8 mouse cellular contexts compared by ENCODE assay signal in the genomic region with DNA sequence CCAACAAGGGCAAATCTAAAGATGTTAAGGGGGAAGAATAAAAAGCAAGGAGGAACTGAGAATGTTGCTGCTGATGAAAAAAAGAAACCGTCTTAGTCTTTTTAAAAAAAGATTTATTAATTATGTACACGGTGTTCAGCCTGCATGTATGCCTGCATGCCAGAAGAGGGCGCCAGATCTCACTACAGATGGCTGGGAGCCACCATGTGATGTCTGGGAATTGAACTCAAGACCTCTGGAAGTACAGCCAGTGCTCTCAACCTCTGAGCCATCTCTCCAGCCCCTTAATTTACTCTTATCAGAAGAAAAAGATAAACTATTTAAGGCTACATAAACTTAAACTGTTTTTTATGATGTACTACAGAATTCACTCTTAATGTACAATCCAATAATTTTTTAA. TPM values are rescaled to one million over a fixed set of nuclear protein-coding genes. Genes with fewer than 3 reads are reported as not detected.
DNase-seq lines count a peak whose midpoint lies in the region; ATAC-seq and TF ChIP-seq lines count a peak whose summit lies in the region.

No protein-coding gene starts in this region.

- H3K27me3 ChIP-seq in kidney, adult 2 months (replicated peaks; ENCODE audit: control insufficient read depth, insufficient read depth, low read length): no peaks in the 10 kb centered on the region
- H3K27me3 ChIP-seq in kidney, embryonic 15.5 days: no peaks in the 10 kb centered on the region
- no peaks in the 10 kb centered on the region for H3K27me3 ChIP-seq in CH12.LX (replicated peaks)
- H3K27me3 ChIP-seq in limb, embryonic 10.5 days (ENCODE audit: low read depth, poor library complexity, severe bottlenecking): no peaks in the 10 kb centered on the region

- no peaks in the 10 kb centered on the region for H3K4me1 ChIP-seq in kidney, adult 2 months (ENCODE audit: control insufficient read depth, insufficient read depth, low read length)
- no peaks in the 10 kb centered on the region for H3K4me1 ChIP-seq in kidney, embryonic 15.5 days
- no peaks in the 10 kb centered on the region for H3K4me1 ChIP-seq in CH12.LX (ENCODE audit: control insufficient read depth in 1 of 2, insufficient read depth in 2 of 2)
- peaks cover 11% of the 10 kb centered on the region for H3K4me1 ChIP-seq in bone marrow macrophage, adult 2 months (ENCODE audit: control insufficient read depth, insufficient read depth, low read length)
- H3K4me1 ChIP-seq in limb, embryonic 10.5 days: no peaks in the 10 kb centered on the region

- no peak for ATAC-seq in kidney, embryonic 15.5 days (replicated peaks; ENCODE audit: low FRiP score)
- peak; percentile 61; the same call in 1 of the 2 replicates for ATAC-seq in erythroblast, adult 5-6 weeks (replicated peaks; ENCODE audit: low FRiP score, poor library complexity, severe bottlenecking)

- no peak for TF ChIP-seq EP300 in CH12.LX (IDR thresholded peaks at IDR 0.05; ENCODE audit: low read length)

- peak; percentile 81 for TF ChIP-seq CTCF in kidney, adult 2 months (conservative IDR thresholded peaks at IDR 0.05; ENCODE audit: insufficient read depth, insufficient read length, low read depth, low read length)
- TF ChIP-seq CTCF in CH12.LX (conservative IDR thresholded peaks at IDR 0.05 in 1 of 2, IDR thresholded peaks at IDR 0.05 in 1 of 2; ENCODE audit: low read depth in 2 of 2, low read length in 2 of 2): peak; percentile 71 to 76
- TF ChIP-seq CTCF in bone marrow macrophage, adult 2 months (IDR thresholded peaks at IDR 0.05; ENCODE audit: low read depth, low read length): peak; percentile 91

- peaks cover 24% of the 10 kb centered on the region for H3K79me2 ChIP-seq in CH12.LX (replicated peaks; ENCODE audit: control insufficient read depth, extremely low read depth, insufficient read depth, poor library complexity, severe bottlenecking)

- in situ Hi-C loops in CH12.LX (cut with MboI; ENCODE audit: low pct_ligation_motif_present, low pct_unique_long_range_greater_than_20kb, low sequenced_read_pairs): no loop called here

- H3K9me3 ChIP-seq in kidney, embryonic 15.5 days (replicated peaks): no peaks in the 10 kb centered on the region
- no peaks in the 10 kb centered on the region for H3K9me3 ChIP-seq in CH12.LX (replicated peaks; ENCODE audit: low read length)
- no peaks in the 10 kb centered on the region for H3K9me3 ChIP-seq in limb, embryonic 10.5 days (replicated peaks)

- peak; percentile 51 for DNase-seq in kidney, adult 2 months
- DNase-seq in CH12.LX (ENCODE audit: extremely low read depth): peak; percentile 63
- DNase-seq in limb, embryonic 10.5 days (ENCODE audit: low spot score): peak; percentile 69
- DNase-seq in right cerebral cortex, postnatal 10 days (ENCODE audit: low spot score in 2 of 2): peak; percentile 33 to 67
- DNase-seq in urinary bladder, postnatal 25 days (ENCODE audit: low spot score): peak; percentile 61

- H3K27ac ChIP-seq in kidney, adult 2 months (ENCODE audit: insufficient read depth, low read depth, low read length): no peak overlapping the region
- H3K27ac ChIP-seq in kidney, embryonic 15.5 days: no peak overlapping the region
- no peak overlapping the region for H3K27ac ChIP-seq in CH12.LX (ENCODE audit: insufficient read depth, low read depth)
- no peak overlapping the region for H3K27ac ChIP-seq in bone marrow macrophage, adult 2 months (ENCODE audit: insufficient read depth, low read depth, low read length)
- no peak overlapping the region for H3K27ac ChIP-seq in limb, embryonic 10.5 days

- H3K4me2 ChIP-seq in kidney, embryonic 15.5 days: no peak overlapping the region
- no peak overlapping the region for H3K4me2 ChIP-seq in CH12.LX (ENCODE audit: insufficient read depth, low read depth, poor library complexity, severe bottlenecking)

- peak; percentile 51 for TF ChIP-seq RAD21 in CH12.LX (IDR thresholded peaks at IDR 0.05; ENCODE audit: low read depth, low read length)

- H3K9ac ChIP-seq in kidney, embryonic 15.5 days: no peak overlapping the region
- no peak overlapping the region for H3K9ac ChIP-seq in CH12.LX (ENCODE audit: insufficient read depth, low read depth)

- dilution Hi-C loops in CH12.LX (cut with MboI; ENCODE audit: extremely low pct_ligation_motif_present, extremely low pct_unique_long_range_greater_than_20kb, low sequenced_read_pairs): no loop called here

- TF ChIP-seq POLR2A in kidney, adult 2 months (IDR thresholded peaks at IDR 0.05; ENCODE audit: low read depth, low read length): no peak
- TF ChIP-seq POLR2A in CH12.LX (IDR thresholded peaks at IDR 0.05; ENCODE audit: low read depth, low read length): no peak
- no peak for TF ChIP-seq POLR2A in bone marrow macrophage, adult 2 months (IDR thresholded peaks at IDR 0.05; ENCODE audit: borderline replicate concordance, low read depth, low read length)

- H3K36me3 ChIP-seq in kidney, adult 2 months (ENCODE audit: control insufficient read depth, insufficient read depth, low read length): peaks cover 15% of the 10 kb centered on the region
- peaks cover 82% of the 10 kb centered on the region for H3K36me3 ChIP-seq in kidney, embryonic 15.5 days
- H3K36me3 ChIP-seq in CH12.LX (replicated peaks in 1 of 2; ENCODE audit: control insufficient read depth in 1 of 2, insufficient read depth in 1 of 2, low read length in 1 of 2): peaks cover 38 to 86% of the 10 kb centered on the region in 2 experiments
- peaks cover 99% of the 10 kb centered on the region for H3K36me3 ChIP-seq in limb, embryonic 10.5 days

- no peak overlapping the region for H3K4me3 ChIP-seq in kidney, adult 2 months (ENCODE audit: insufficient read depth, low read depth, low read length)
- H3K4me3 ChIP-seq in kidney, embryonic 15.5 days (replicated peaks): no peak overlapping the region
- H3K4me3 ChIP-seq in CH12.LX (replicated peaks in 1 of 3; ENCODE audit: low read depth in 2 of 3, low read length in 2 of 3, poor library complexity in 1 of 3): no peak overlapping the region
- H3K4me3 ChIP-seq in bone marrow macrophage, adult 2 months (ENCODE audit: insufficient read depth, low read length): no peak overlapping the region
- H3K4me3 ChIP-seq in limb, embryonic 10.5 days: no peak overlapping the region

- WGBS in kidney, adult 2 months: 11% methylated on average over 3 of the region's 3 CpGs
- WGBS in kidney, embryonic 15.5 days: 33% methylated on average over 3 of the region's 3 CpGs
- 57% methylated on average over 3 of the region's 3 CpGs for WGBS in limb, embryonic 10.5 days

TF ChIP-seq in CH12.LX, 34 proteins besides CTCF, POLR2A, EP300 and RAD21:
- TF ChIP-seq MAZ (IDR thresholded peaks at IDR 0.05; ENCODE audit: low read depth, low read length): no peak
- TF ChIP-seq MYC (IDR thresholded peaks at IDR 0.05; ENCODE audit: low read depth, low read length): 0 out of 2 replicates have a peak, but pooled peaks have one; percentile 35
- TF ChIP-seq SMC3 (IDR thresholded peaks at IDR 0.05; ENCODE audit: low read depth, low read length): peak; percentile 60

RNA-seq across cellular contexts. Expression of gene Cpsf6, which starts 16.7 kb away (rescaled TPM):
- 26.9 and 30.1 TPM in 2 replicates for polyA plus RNA-seq in kidney, adult 2 months (2012; rRNA removed)
- polyA plus RNA-seq in kidney, embryonic 15.5 days (2015; fragmentation: Nextera tagmentation; extraction: Ambion mirVana): 164 and 169 TPM in 2 replicates
- total RNA-seq in CH12.LX (2012; rRNA removed) (87.6 and 109 TPM in 2 replicates), CH12.LX (2014; rRNA removed) (114 and 128 TPM in 2 replicates)
- 94.2 and 99.5 TPM in 2 replicates for polyA plus RNA-seq in CH12.LX (2012; ENCODE audit: insufficient read length, low read depth)
- 57.9 and 60.2 TPM in 2 replicates for polyA plus RNA-seq in bone marrow macrophage, adult 2 months (2012; ENCODE audit: insufficient read depth, insufficient read length, missing spikeins)
- total RNA-seq in erythroblast, adult 5-6 weeks (2015; ENCODE audit: low replicate concordance): 37.6 and 47.7 TPM in 2 replicates
- 36.5 and 47.0 TPM in 2 replicates for total RNA-seq in erythroblast, adult 5-6 weeks (2017; ENCODE audit: low replicate concordance)
- polyA plus RNA-seq in limb, embryonic 10.5 days (2016; fragmentation: Nextera tagmentation; extraction: Ambion mirVana): 230 and 235 TPM in 2 replicates
